Mouse (Mus musculus) megakaryocyte, embryonic 14.5 days (primary cell): ENCODE results near the gene Olfr522. TPM values are rescaled to one million over a fixed set of nuclear protein-coding genes. Genes with fewer than 3 reads are reported as not detected.
"Not testable (repeated sequence)": the region's sequence is repeated elsewhere in the genome, so short reads cannot be mapped to it uniquely, and the experiment has no call there.

Experiments used
- H3K27me3 ChIP-seq: replicated peaks from 2 replicates; pipeline ENCODE3; 2012; ENCODE audit warnings: inconsistent platforms
- H3K36me3 ChIP-seq: replicated peaks from 2 replicates; pipeline ENCODE3; 2012; ENCODE audit warnings: low read length, inconsistent platforms, mixed read lengths
- H3K4me1 ChIP-seq: 2 replicates; pipeline ENCODE4 v1.6.1; 2012; ENCODE audit warnings: inconsistent platforms
- H3K4me3 ChIP-seq: replicated peaks from 2 replicates; pipeline ENCODE3; 2012; ENCODE audit warnings: moderate library complexity, mild to moderate bottlenecking, inconsistent platforms
- H3K9me3 ChIP-seq: 2 replicates; pipeline ENCODE4 v1.6.1; 2012; ENCODE audit warnings: inconsistent platforms
- FLI1 ChIP-seq: IDR thresholded peaks from 2 replicates; pipeline ENCODE4 v1.6.1; 2012; ENCODE audit warnings: low read length, inconsistent platforms, mixed read lengths
- GATA1 ChIP-seq: IDR thresholded peaks from 3 replicates; pipeline ENCODE4 v1.6.1; 2012; ENCODE audit warnings: mixed read lengths, low read length, inconsistent platforms, borderline replicate concordance
- polyA plus RNA-seq: library from polyadenylated mRNA; stranded (reverse); fragments of >175 nt; gene quantifications from 2 replicates; pipeline ENCODE4 v1.2.3, GENCODE M21; 2012; ENCODE audit warnings: low replicate concordance; ENCODE audit not compliant: insufficient read depth

Olfr522 gene
- polyA plus RNA-seq, 1 experiment, result not detected

DNA sequence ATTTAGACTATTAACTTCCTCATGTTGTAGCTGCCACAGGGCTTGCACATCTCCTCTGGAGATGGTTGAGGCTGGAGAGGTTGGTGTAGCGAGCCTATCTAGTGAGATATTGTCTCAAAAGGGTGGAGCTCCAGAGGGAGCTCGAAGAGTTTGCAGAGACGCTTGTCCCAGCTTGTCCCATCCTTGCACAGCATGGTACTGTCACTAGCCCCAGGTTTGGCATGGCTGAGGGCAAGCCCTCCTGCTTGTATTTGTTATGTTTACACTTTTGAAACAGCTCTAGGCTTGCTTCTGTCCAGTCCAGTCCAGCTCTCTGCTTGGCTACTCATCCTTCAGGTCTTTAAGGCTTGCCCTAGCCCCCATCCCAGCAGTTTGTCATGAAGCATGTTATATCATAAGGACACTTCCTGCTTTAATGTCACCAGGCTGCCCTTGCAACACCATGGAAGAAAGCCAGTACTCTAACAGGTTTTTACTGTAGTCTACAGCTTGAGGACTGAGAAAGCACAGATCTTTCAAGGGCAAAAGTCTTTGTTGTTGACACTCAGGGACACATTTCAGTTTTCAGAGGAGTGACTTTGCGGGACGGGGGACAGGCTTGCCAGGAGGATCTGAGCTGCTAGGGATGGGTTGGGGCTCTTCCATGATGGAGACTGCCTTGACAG is 29.3 kb downstream of the Olfr522 start:
- H3K9me3 ChIP-seq, result no peaks in the 10 kb centered on the region
- TF ChIP-seq FLI1 (no peak), GATA1 (no peak)
- H3K4me3 ChIP-seq, result no peak overlapping the region
- H3K36me3 ChIP-seq, result peaks cover 25% of the 10 kb centered on the region
- H3K27me3 ChIP-seq, result no peaks in the 10 kb centered on the region
- peaks cover 53% of the 10 kb centered on the region for H3K4me1 ChIP-seq

DNA sequence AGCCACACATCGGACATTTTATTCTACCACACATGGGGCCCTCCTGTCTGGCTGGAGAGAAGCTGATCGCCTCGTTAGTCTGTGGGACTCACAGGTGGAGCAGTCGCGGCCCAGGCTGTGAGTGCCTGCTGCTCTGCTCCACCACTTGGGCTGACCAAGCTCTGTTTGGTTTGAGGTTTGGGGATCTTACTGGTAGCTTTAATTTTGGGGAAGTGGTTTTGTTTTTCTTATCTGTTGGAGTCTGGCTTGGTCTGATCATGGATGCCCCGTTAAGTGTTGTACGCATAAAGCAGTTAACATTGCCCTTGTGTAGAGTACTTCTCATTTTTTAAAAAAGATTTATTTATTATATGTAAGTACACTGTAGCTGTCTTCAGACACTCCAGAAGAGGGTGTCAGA is 30.5 kb downstream of the Olfr522 start:
- Histone ChIP-seq H3K4me1 (peaks cover 52% of the 10 kb centered on the region), H3K36me3 (peaks cover 35% of the 10 kb centered on the region)
- H3K4me3 ChIP-seq, H3K9me3 ChIP-seq, H3K27me3 ChIP-seq: not testable (repeated sequence)

DNA sequence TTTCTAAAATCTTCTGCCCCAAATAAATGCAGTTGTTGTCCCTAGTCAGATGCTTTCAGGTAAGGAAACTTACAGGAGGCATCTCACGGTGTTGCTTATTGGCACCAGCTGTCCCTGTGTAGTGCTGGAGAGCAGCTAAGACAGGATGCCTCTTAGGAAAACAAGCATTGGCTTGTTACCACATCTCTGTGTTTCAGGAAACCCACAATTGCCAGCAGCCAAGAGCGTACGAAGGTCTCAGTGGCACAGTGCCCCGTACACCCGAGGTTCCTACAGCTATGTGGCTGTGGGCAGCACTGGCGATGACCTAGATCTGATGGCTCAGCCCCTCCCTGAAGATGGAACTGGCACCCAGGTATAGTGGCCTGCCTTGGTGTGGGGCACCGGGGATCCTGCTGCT is 32.4 kb downstream of the Olfr522 start:
- Histone ChIP-seq H3K36me3 (peaks cover 39% of the 10 kb centered on the region), H3K4me1 (peaks cover 53% of the 10 kb centered on the region)
- H3K9me3 ChIP-seq, H3K4me3 ChIP-seq, H3K27me3 ChIP-seq: not testable (repeated sequence)

DNA sequence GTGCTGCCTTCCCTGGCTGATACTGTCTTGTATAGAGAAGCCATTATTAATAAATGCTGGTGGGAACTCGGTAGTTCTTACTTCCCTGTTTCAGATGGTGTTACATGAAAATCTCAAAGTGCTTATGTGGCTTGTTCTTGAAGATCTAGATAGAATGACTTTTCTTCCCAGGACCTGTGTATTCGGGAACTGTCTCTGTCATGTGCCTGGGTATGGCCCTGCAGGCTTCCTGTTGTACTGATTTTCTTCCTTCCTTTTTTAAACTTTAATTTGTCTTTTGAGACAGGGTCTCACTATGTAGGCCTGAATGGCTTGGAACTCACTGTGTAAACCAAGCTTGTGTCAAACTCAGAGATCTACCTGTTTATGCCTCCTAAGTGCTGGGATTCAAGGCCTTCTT is 36.7 kb downstream of the Olfr522 start:
- Histone ChIP-seq H3K4me3 (no peak overlapping the region), H3K27me3 (no peaks in the 10 kb centered on the region), H3K9me3 (no peaks in the 10 kb centered on the region), H3K4me1 (peaks cover 65% of the 10 kb centered on the region), H3K36me3 (peaks cover 27% of the 10 kb centered on the region)
- no peak for TF ChIP-seq FLI1
- no peak for TF ChIP-seq GATA1

DNA sequence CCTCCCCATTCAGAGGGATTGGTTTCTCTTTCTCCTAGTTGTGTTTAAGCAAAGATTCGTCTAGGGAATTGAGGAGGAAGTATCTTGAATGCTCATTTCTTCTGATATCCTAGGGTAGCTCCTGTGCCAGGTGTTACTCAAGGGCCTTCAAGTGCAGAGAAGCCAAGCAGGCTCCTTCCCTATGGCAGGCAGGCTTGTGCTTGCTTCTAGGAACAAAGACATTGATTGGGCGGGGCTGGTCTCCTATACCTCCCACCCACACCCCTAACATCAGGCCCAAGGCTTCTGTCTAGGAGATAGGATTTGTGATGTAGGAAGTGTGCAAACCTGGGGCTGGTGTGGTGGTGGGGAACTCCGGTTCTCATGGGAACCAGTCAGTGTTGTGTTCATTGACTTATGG is 37.6 kb downstream of the Olfr522 start:
- Histone ChIP-seq H3K36me3 (peaks cover 25% of the 10 kb centered on the region), H3K4me3 (peak overlapping the region; percentile 77), H3K4me1 (peaks cover 65% of the 10 kb centered on the region), H3K9me3 (no peaks in the 10 kb centered on the region), H3K27me3 (no peaks in the 10 kb centered on the region)
- TF ChIP-seq GATA1 (no peak), FLI1 (no peak)

DNA sequence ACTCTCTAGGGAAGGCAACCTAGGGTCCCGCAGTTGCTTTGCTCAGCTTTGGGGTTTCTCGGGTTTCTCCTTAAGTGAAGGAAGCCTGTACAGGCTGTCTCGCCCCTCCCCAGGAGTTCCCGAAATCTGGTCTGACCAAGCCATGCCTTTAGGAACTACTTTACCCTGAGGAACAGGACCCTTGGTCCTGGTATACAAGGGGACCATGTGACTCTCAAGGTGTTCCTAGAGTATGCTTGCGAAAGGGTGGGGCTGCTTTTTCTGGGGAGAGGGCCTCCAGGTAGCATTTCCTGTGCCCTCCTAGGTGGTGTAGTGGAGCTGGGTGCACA is 38.6 kb downstream of the Olfr522 start:
- TF ChIP-seq FLI1 (no peak), GATA1 (no peak)
- Histone ChIP-seq H3K9me3 (no peaks in the 10 kb centered on the region), H3K36me3 (peaks cover 23% of the 10 kb centered on the region), H3K4me3 (peak overlapping the region; percentile 94), H3K27me3 (no peaks in the 10 kb centered on the region), H3K4me1 (peaks cover 65% of the 10 kb centered on the region)

- H3K4me1 ChIP-seq, result peaks cover 68% of the 10 kb centered on the region
- H3K36me3 ChIP-seq, result peaks cover 19% of the 10 kb centered on the region
- peak overlapping the region; percentile 94 for H3K4me3 ChIP-seq
- H3K9me3 ChIP-seq, result no peaks in the 10 kb centered on the region
- no peaks in the 10 kb centered on the region for H3K27me3 ChIP-seq
- TF ChIP-seq GATA1 (no peak), FLI1 (no peak)
Measured at GRCm38 (mm10) chr7:140125278-140126021, 39.1 kb downstream of the Olfr522 start.

DNA sequence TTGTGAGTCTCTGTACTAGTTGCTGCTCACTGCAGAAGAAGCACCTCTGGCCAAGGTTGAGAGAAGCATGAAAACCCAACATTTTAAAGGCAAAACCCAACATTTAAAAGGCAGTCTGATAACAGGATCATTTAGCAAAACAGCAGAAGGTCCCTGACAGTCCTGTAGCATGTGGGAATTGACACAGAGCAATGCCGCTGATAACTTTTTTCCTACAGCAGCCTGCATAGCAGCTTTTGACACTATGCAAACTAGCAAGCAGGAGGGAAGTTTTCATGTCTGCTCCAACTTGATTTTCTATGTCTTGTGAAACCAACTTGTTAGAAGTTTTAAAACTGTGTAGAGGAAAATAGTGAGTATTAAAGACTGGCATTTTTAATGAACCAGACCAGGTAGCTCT is 40.2 kb downstream of the Olfr522 start:
- no peaks in the 10 kb centered on the region for H3K9me3 ChIP-seq
- H3K27me3 ChIP-seq, result no peaks in the 10 kb centered on the region
- TF ChIP-seq FLI1, result no peak
- no peak for TF ChIP-seq GATA1
- no peak overlapping the region for H3K4me3 ChIP-seq
- H3K36me3 ChIP-seq, result peaks cover 8% of the 10 kb centered on the region
- H3K4me1 ChIP-seq, result peaks cover 71% of the 10 kb centered on the region

- H3K36me3 ChIP-seq, result no peaks in the 10 kb centered on the region
- TF ChIP-seq GATA1, result no peak
- no peak for TF ChIP-seq FLI1
- H3K4me3 ChIP-seq, result no peak overlapping the region
- H3K27me3 ChIP-seq, result no peaks in the 10 kb centered on the region
- H3K9me3 ChIP-seq, result no peaks in the 10 kb centered on the region
- H3K4me1 ChIP-seq, result peaks cover 65% of the 10 kb centered on the region
Measured at GRCm38 (mm10) chr7:140122765-140123164, 41.8 kb downstream of the Olfr522 start.

DNA sequence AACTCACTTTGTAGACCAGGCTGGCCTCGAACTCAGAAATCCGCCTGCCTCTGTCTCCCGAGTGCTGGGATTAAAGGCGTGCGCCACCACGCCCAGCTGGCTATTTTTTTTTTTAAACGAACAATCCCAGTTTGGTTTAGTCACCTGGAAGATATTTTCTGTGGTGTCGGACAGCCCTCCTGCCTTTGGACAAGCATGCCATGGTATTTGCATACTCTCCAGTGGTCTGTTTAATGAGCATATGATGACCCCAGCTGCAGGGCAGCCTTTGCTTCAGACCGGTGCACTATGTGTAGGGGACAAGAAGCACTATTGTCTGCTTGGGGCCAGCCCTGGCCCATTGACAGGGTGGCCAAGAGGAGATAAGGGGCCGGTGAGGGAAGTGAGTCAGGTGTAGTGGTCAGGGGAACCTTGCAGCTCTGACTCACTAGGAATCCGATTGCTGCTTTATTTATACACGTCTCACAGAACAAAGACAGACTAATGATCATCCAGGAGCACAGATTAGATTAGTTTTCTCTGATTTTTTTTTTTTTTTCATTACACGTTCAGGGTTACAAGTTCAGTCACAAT is 43.1 kb downstream of the Olfr522 start:
- Histone ChIP-seq H3K36me3 (no peaks in the 10 kb centered on the region), H3K4me3 (peak overlapping the region; percentile 64), H3K9me3 (no peaks in the 10 kb centered on the region), H3K27me3 (no peaks in the 10 kb centered on the region), H3K4me1 (peaks cover 63% of the 10 kb centered on the region)
- TF ChIP-seq GATA1 (no peak), FLI1 (no peak)
